12 mouse cellular contexts compared by ENCODE assay signal in the genomic region with DNA sequence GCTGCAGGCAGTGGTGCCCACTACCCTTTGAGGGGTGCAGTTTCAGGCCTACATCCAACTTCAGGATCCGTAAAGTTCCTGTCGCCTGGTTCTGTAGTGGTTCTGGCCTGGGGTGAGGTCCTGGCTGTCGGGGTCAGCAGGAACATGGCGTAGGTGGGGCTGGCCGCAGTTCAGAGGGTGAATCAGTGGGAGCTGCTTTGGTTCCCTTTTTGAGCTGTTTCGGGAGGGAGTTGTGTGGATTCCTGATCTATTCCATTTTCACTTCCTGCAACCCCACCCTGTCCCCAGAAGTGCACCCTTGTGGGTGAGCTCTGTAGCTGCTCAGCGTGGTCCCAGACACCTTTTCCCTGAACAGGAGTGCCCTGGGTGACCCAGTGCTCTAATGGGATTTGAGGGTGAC. TPM values are rescaled to one million over a fixed set of nuclear protein-coding genes. Genes with fewer than 3 reads are reported as not detected.
DNase-seq lines count a peak whose midpoint lies in the region; ATAC-seq lines count a peak whose summit lies in the region.
"Had no signal": no experiment of that assay in that cellular context is flagged by ENCODE, and none has a peak within 500 bp of the region (broad histone marks: within the 10 kb centered on the region; RNA-seq: fewer than 3 reads in every experiment).

No protein-coding gene starts in this region.

- peak; percentile 46 for DNase-seq in cerebellum, adult 11-12 months
- DNase-seq in cerebellum, postnatal 4 days (ENCODE audit: low spot score in 2 of 2), result no peak
- peak; percentile 39 to 55 for DNase-seq in heart, adult 9 months (ENCODE audit: low spot score in 2 of 2)
- DNase-seq in heart, postnatal 4 days, result no peak
- peak; percentile 45 for DNase-seq in lung, postnatal 36 days
- DNase-seq in lung, postnatal 10 days, result no peak
- no peak for DNase-seq in frontal cortex, postnatal 10 days (ENCODE audit: low spot score in 2 of 2)

- peak; percentile 15 for ATAC-seq in granulocyte monocyte progenitor cell, adult 5-6 weeks (replicated peaks; ENCODE audit: poor library complexity, severe bottlenecking)
- ATAC-seq: forebrain, embryonic 16.5 days; intestine, embryonic 16.5 days; midbrain, embryonic 13.5 days had no signal

RNA-seq across cellular contexts. Expression of a gene that starts 2.2 kb away (rescaled TPM):
- 10 to 100 TPM in 1 of 2 experiments, 1 to 10 TPM in 1; 9.4 to 10.3 TPM for total RNA-seq in heart, postnatal 4 days (2021)
- 6.5 and 11.1 TPM in 2 replicates for total RNA-seq in granulocyte monocyte progenitor cell, adult 5-6 weeks (2014; fragmentation: Nextera tagmentation)
- 6.1 and 22.6 TPM in 2 replicates for total RNA-seq in granulocyte monocyte progenitor cell, adult 5-6 weeks (2017)

RNA-seq across cellular contexts. Expression of a gene that starts 7.9 kb away (rescaled TPM):
- total RNA-seq in heart, postnatal 4 days (2021), result 100 to 1,000 TPM; 301 to 312 TPM
- total RNA-seq in granulocyte monocyte progenitor cell, adult 5-6 weeks (2014; fragmentation: Nextera tagmentation), result 161 and 242 TPM in 2 replicates
- 84.6 and 103 TPM in 2 replicates for total RNA-seq in granulocyte monocyte progenitor cell, adult 5-6 weeks (2017)

RNA-seq across cellular contexts. Expression of a gene that starts 13.9 kb away (rescaled TPM):
- 1,000 to 10,000 TPM; 1,189 to 1,285 TPM for total RNA-seq in heart, postnatal 4 days (2021)
- total RNA-seq in granulocyte monocyte progenitor cell, adult 5-6 weeks (2014; fragmentation: Nextera tagmentation), result not detected in 2 replicates
- total RNA-seq in granulocyte monocyte progenitor cell, adult 5-6 weeks (2017), result 0.46 TPM in 1 of 2 replicates, not detected in the other

RNA-seq across cellular contexts. Expression of a gene that starts 31.8 kb away (rescaled TPM):
- total RNA-seq in heart, postnatal 4 days (2021), result 1 to 10 TPM; 1.4 to 1.5 TPM
- total RNA-seq in granulocyte monocyte progenitor cell, adult 5-6 weeks (2014; fragmentation: Nextera tagmentation), result 0.17 TPM in 1 of 2 replicates, not detected in the other
- not detected in 2 replicates for total RNA-seq in granulocyte monocyte progenitor cell, adult 5-6 weeks (2017)
- total RNA-seq: neutrophil, adult 5-6 weeks had no signal

RNA-seq across cellular contexts. Expression of a gene that starts 55.9 kb away (rescaled TPM):
- total RNA-seq in heart, postnatal 4 days (2021), result 10 to 100 TPM; 55.2 to 61.3 TPM
- 73.6 and 85.1 TPM in 2 replicates for total RNA-seq in granulocyte monocyte progenitor cell, adult 5-6 weeks (2014; fragmentation: Nextera tagmentation)
- 21.0 and 27.6 TPM in 2 replicates for total RNA-seq in granulocyte monocyte progenitor cell, adult 5-6 weeks (2017)

Comparison
In these comparisons a context has a peak if more than half of its experiments do, and no peak if none do; other contexts are left out.
1. DNase-seq: peak in cerebellum, adult 11-12 months (single experiment), heart, adult 9 months (2 of 2) and lung, postnatal 36 days (single experiment); none in cerebellum, postnatal 4 days (0 of 2), heart, postnatal 4 days (single experiment), lung, postnatal 10 days (single experiment) and frontal cortex, postnatal 10 days (0 of 2).
2. RNA of a gene that starts 13.9 kb away (total RNA-seq): 1,189 to 1,285 TPM in heart, postnatal 4 days; 0.46 TPM in granulocyte monocyte progenitor cell, adult 5-6 weeks; every median in the first group is over 100 times any median in the second.